Mouse (Mus musculus) embryonic facial prominence, embryonic 11.5 days (tissue): ENCODE data around the gene Cyp4f13. TPM values are rescaled to one million over a fixed set of nuclear protein-coding genes. Genes with fewer than 3 reads are reported as not detected.

Source experiments
- ATAC-seq: fragments of 200-750 bp; cut with Nextera tagmentation; replicated peaks from 2 replicates; pipeline ENCODE4 v1.8.0; 2017; ENCODE audit warnings: low read depth; ENCODE audit not compliant: insufficient number of reproducible peaks, low FRiP score, low TSS enrichment
- DNase-seq: peaks from one replicate; pipeline ENCODE4 v3.0.0-alpha.2; 2015; ENCODE audit warnings: low spot score
- H3K27ac ChIP-seq: fragments of 300-500 bp; sonication (generic); replicated peaks from 2 replicates; pipeline ENCODE4 v1.5.1; 2014; ENCODE audit warnings: mild to moderate bottlenecking, low read depth, low read length, control low read depth
- H3K27me3 ChIP-seq: fragments of 300-500 bp; sonication (generic); 2 replicates; pipeline ENCODE4 v1.6.1; 2014; ENCODE audit warnings: mild to moderate bottlenecking, low read length, moderate library complexity, mixed read lengths; ENCODE audit not compliant: control insufficient read depth, insufficient read depth
- H3K36me3 ChIP-seq: fragments of 300-500 bp; sonication (generic); replicated peaks from 2 replicates; pipeline ENCODE4 v1.6.1; 2014; ENCODE audit warnings: low read depth, mild to moderate bottlenecking, low read length, moderate library complexity, mixed read lengths; ENCODE audit not compliant: control insufficient read depth, insufficient read depth
- H3K4me1 ChIP-seq: fragments of 300-500 bp; sonication (generic); 2 replicates; pipeline ENCODE4 v1.6.1; 2014; ENCODE audit warnings: low read length, mixed read lengths; ENCODE audit not compliant: control insufficient read depth, insufficient read depth
- H3K4me2 ChIP-seq: fragments of 300-500 bp; sonication (generic); 2 replicates; pipeline ENCODE4 v1.6.1; 2014; ENCODE audit warnings: low read depth, mild to moderate bottlenecking, control low read depth, low read length, moderate library complexity
- H3K4me3 ChIP-seq: fragments of 300-500 bp; sonication (generic); 2 replicates; pipeline ENCODE4 v1.5.1; 2014; ENCODE audit warnings: low read depth, low read length, control low read depth
- H3K9ac ChIP-seq: fragments of 300-500 bp; sonication (generic); replicated peaks from 2 replicates; pipeline ENCODE4 v1.6.1; 2014; ENCODE audit warnings: mild to moderate bottlenecking, control low read depth, low read length
- H3K9me3 ChIP-seq: fragments of 300-500 bp; sonication (generic); replicated peaks from 2 replicates; pipeline ENCODE4 v1.6.1; 2016; ENCODE audit warnings: mild to moderate bottlenecking, low read length, inconsistent platforms, mixed read lengths; ENCODE audit not compliant: control insufficient read depth
- WGBS: fragments of 180-500 bp; shearing (Covaris S2); extraction: QIAGEN DNeasy Blood & Tissue Kit; methylation state at CpG from one replicate; pipeline ENCODE4 v1.1.7; 2014; 5-methylcytosine and 5-hydroxymethylcytosine counted together
- polyA plus RNA-seq: library from polyadenylated mRNA; unstranded; fragments of >200 nt; fragmentation: Nextera tagmentation; extraction: Ambion mirVana; gene quantifications from 2 replicates; pipeline ENCODE4 v1.2.1, GENCODE M21; 2014

Cyp4f13 gene
- polyA plus RNA-seq, 1 experiment from 2014 or later = 2.7 TPM

DNA sequence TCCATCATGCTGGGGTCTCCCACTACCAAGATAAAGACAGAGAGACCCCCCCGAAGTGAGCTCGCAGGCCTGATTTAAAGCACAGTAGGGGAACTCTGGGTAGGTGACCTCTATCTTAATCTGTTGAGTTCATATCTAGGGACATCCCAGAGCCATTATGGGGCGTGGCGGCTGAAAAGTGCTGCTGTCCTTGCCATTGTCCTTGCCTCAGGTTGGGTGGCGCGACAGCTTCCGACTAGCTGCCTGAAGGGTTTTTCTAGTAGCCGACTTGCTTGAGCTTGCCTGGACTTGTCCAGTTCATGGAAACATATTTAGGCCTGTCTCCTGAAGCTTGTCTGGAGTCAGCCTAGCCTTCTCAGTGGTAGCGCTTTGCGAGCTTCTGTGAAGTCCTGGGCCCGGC lies 68.4 kb downstream of the Cyp4f13 start:
- Histone ChIP-seq H3K9me3 (no peaks in the 10 kb centered on the region), H3K4me2 (no peak overlapping the region), H3K27ac (no peak overlapping the region), H3K9ac (no peak overlapping the region), H3K4me1 (no peaks in the 10 kb centered on the region), H3K36me3 (no peaks in the 10 kb centered on the region; the same call in 1 of the 2 replicates), H3K4me3 (no peak overlapping the region), H3K27me3 (no peaks in the 10 kb centered on the region)
- no peak for DNase-seq
- WGBS = 84% methylated on average over 11 of the region's 11 CpGs
- no peak for ATAC-seq

DNA sequence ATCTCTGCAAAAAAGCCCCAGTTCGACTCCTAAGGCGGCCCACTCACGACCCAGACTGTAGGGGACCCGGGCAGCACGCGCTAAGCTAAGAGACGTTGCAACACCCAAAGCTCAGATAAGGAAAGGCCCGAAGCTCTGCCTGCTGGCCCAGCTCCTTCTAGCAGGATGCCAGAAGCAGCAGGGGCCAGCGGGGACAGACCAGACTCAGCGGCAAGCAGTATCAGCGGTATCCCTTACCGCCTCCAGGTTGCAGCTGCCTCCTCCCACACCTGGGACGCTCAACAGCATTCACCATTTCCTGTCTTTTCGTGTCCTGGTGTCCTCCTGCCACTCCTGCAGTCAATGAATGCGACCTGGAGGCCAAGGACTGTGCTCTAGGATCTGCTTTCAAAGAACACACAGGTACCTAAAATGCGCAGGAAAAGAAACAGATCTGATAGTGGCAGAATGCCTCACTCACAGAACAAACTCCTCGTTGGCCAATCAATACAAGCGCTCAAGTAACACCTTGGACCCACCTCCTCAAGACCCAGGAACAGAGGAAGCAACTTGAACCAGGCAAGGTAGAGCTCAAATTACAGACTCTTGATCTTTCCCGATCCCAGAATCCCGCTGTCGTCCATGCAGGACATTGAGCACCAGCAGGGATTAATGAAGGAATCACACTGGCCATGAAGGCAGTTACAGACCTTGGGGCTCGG lies 69.6 kb downstream of the Cyp4f13 start:
- WGBS = 8% methylated on average over 22 of the region's 22 CpGs
- Histone ChIP-seq H3K4me2 (peak overlapping the region; percentile 8), H3K4me3 (no peak overlapping the region)

More for the DNA sequence above, 69.6 kb downstream of the Cyp4f13 start:
- H3K9ac ChIP-seq = peak overlapping the region; percentile 20; the same call in 1 of the 2 replicates
- DNase-seq (peak; percentile 33), ATAC-seq (no peak)
- no peak overlapping the region for H3K27ac ChIP-seq
- no peaks in the 10 kb centered on the region for H3K9me3 ChIP-seq
- no peaks in the 10 kb centered on the region; the same call in 1 of the 2 replicates for H3K36me3 ChIP-seq
- no peaks in the 10 kb centered on the region for H3K27me3 ChIP-seq
- H3K4me1 ChIP-seq = no peaks in the 10 kb centered on the region

Other genes with a start within 250 kb of the Cyp4f13 start
- gene Zfp871, start 159.1 kb downstream of the Cyp4f13 start, polyA plus RNA-seq = 25.6 and 33.8 TPM in 2 replicates
- gene Zfp811, start 137.5 kb downstream of the Cyp4f13 start, polyA plus RNA-seq = 11.5 and 13.2 TPM in 2 replicates
- gene Zfp799, start 117.1 kb downstream of the Cyp4f13 start, polyA plus RNA-seq = 17.1 and 23.5 TPM in 2 replicates
- gene Zfp870, start 55.8 kb downstream of the Cyp4f13 start, polyA plus RNA-seq = 11.7 and 12.3 TPM in 2 replicates
- not detected in 2 replicates for gene Cyp4f14, start 30.1 kb downstream of the Cyp4f13 start, polyA plus RNA-seq
- gene Zfp472, start 18.4 kb upstream of the Cyp4f13 start, polyA plus RNA-seq = 15.5 and 16.2 TPM in 2 replicates
- 16.6 and 17.3 TPM in 2 replicates for gene Zfp952, start 45.7 kb upstream of the Cyp4f13 start, polyA plus RNA-seq
- gene Zfp763, start 86.0 kb upstream of the Cyp4f13 start, polyA plus RNA-seq = 26.2 and 27.0 TPM in 2 replicates
- gene 4921501E09Rik, start 120.7 kb upstream of the Cyp4f13 start, polyA plus RNA-seq = not detected in 2 replicates
- 9.8 and 11.2 TPM in 2 replicates for gene Zfp563, start 141.9 kb upstream of the Cyp4f13 start, polyA plus RNA-seq
- 0.18 TPM in 1 of 2 replicates, not detected in the other for gene Morc2b, start 192.3 kb upstream of the Cyp4f13 start, polyA plus RNA-seq
- gene Olfr55, start 221.0 kb upstream of the Cyp4f13 start, polyA plus RNA-seq = not detected in 2 replicates
- not detected in 2 replicates for gene Olfr239, start 243.9 kb upstream of the Cyp4f13 start, polyA plus RNA-seq